Mouse (Mus musculus): ENCODE measurements at regions not wholly inside any gene's neighbourhood (a gene's known extent, or its start where the extent isn't known, plus 50 kb on each side); places are given as distances from the start of the nearest gene placed in this dataset.

GRCm38 (mm10) chr10:34904274-34904673 lies 421.1 kb downstream of the Frk start:
- DNase-seq (ENCODE audit: extremely low read depth): no peak
- in situ Hi-C loops (cut with MboI; ENCODE audit: low pct_ligation_motif_present, low pct_unique_long_range_greater_than_20kb, low sequenced_read_pairs): no loop called here
- no peak overlapping the region for H3K27ac ChIP-seq (ENCODE audit: insufficient read depth, low read depth)
- H3K9ac ChIP-seq (ENCODE audit: insufficient read depth, low read depth): no peak overlapping the region
- H3K4me2 ChIP-seq (ENCODE audit: insufficient read depth, low read depth, poor library complexity, severe bottlenecking): no peak overlapping the region
- no peak overlapping the region for H3K4me3 ChIP-seq (replicated peaks in 1 of 3; ENCODE audit: low read depth in 2 of 3, low read length in 2 of 3, poor library complexity in 1 of 3)
- no peak for TF ChIP-seq E2F4 (IDR thresholded peaks at IDR 0.05; ENCODE audit: insufficient replicate concordance, low read depth, low read length)
- TF ChIP-seq UBTF (IDR thresholded peaks at IDR 0.05; ENCODE audit: low read depth, low read length): no peak
- no peak for TF ChIP-seq MAFK (IDR thresholded peaks at IDR 0.05; ENCODE audit: insufficient replicate concordance, low read length)
- no peak for TF ChIP-seq JUN (IDR thresholded peaks at IDR 0.05; ENCODE audit: insufficient read depth, low read depth, low read length)
- H3K79me2 ChIP-seq (replicated peaks; ENCODE audit: control insufficient read depth, extremely low read depth, insufficient read depth, poor library complexity, severe bottlenecking): no peaks in the 10 kb centered on the region
- H3K4me1 ChIP-seq (ENCODE audit: control insufficient read depth in 1 of 2, insufficient read depth in 2 of 2): no peaks in the 10 kb centered on the region
- no peaks in the 10 kb centered on the region for H3K27me3 ChIP-seq (replicated peaks)
- dilution Hi-C loops (cut with MboI; ENCODE audit: extremely low pct_ligation_motif_present, extremely low pct_unique_long_range_greater_than_20kb, low sequenced_read_pairs): no loop called here
- no peaks in the 10 kb centered on the region for H3K9me3 ChIP-seq (replicated peaks; ENCODE audit: low read length)
- no peaks in the 10 kb centered on the region for H3K36me3 ChIP-seq (replicated peaks in 1 of 2; ENCODE audit: control insufficient read depth in 1 of 2, insufficient read depth in 1 of 2, low read length in 1 of 2)

- TF ChIP-seq KAT2A (IDR thresholded peaks at IDR 0.05; ENCODE audit: insufficient replicate concordance, low read length): no peak
- TF ChIP-seq MYC (IDR thresholded peaks at IDR 0.05; ENCODE audit: low read depth, low read length): no peak
- no peak for TF ChIP-seq E2F4 (IDR thresholded peaks at IDR 0.05; ENCODE audit: insufficient replicate concordance, low read depth, low read length)
- TF ChIP-seq MEF2A (IDR thresholded peaks at IDR 0.05; ENCODE audit: borderline replicate concordance, low read depth, low read length): no peak
- no peak for TF ChIP-seq POLR2AphosphoS2 (IDR thresholded peaks at IDR 0.05; ENCODE audit: low read depth, low read length)
- H3K9ac ChIP-seq (ENCODE audit: insufficient read depth, low read depth): no peak overlapping the region
- H3K4me3 ChIP-seq (replicated peaks in 1 of 3; ENCODE audit: low read depth in 2 of 3, low read length in 2 of 3, poor library complexity in 1 of 3): no peak overlapping the region
- no peaks in the 10 kb centered on the region for H3K79me2 ChIP-seq (replicated peaks; ENCODE audit: control insufficient read depth, extremely low read depth, insufficient read depth, poor library complexity, severe bottlenecking)
- in situ Hi-C loops (cut with MboI; ENCODE audit: low pct_ligation_motif_present, low pct_unique_long_range_greater_than_20kb, low sequenced_read_pairs): no loop called here
- dilution Hi-C loops (cut with MboI; ENCODE audit: extremely low pct_ligation_motif_present, extremely low pct_unique_long_range_greater_than_20kb, low sequenced_read_pairs): no loop called here
- no peak overlapping the region for H3K4me2 ChIP-seq (ENCODE audit: insufficient read depth, low read depth, poor library complexity, severe bottlenecking)
- H3K36me3 ChIP-seq (replicated peaks in 1 of 2; ENCODE audit: control insufficient read depth in 1 of 2, insufficient read depth in 1 of 2, low read length in 1 of 2): no peaks in the 10 kb centered on the region
- H3K4me1 ChIP-seq (ENCODE audit: control insufficient read depth in 1 of 2, insufficient read depth in 2 of 2): no peaks in the 10 kb centered on the region
- no peaks in the 10 kb centered on the region for H3K9me3 ChIP-seq (replicated peaks; ENCODE audit: low read length)
- DNase-seq (ENCODE audit: extremely low read depth): no peak
- H3K27me3 ChIP-seq (replicated peaks): no peaks in the 10 kb centered on the region
- H3K27ac ChIP-seq (ENCODE audit: insufficient read depth, low read depth): no peak overlapping the region
Measured at GRCm38 (mm10) chr10:34904692-34905091, 421.5 kb downstream of the Frk start.

DNA sequence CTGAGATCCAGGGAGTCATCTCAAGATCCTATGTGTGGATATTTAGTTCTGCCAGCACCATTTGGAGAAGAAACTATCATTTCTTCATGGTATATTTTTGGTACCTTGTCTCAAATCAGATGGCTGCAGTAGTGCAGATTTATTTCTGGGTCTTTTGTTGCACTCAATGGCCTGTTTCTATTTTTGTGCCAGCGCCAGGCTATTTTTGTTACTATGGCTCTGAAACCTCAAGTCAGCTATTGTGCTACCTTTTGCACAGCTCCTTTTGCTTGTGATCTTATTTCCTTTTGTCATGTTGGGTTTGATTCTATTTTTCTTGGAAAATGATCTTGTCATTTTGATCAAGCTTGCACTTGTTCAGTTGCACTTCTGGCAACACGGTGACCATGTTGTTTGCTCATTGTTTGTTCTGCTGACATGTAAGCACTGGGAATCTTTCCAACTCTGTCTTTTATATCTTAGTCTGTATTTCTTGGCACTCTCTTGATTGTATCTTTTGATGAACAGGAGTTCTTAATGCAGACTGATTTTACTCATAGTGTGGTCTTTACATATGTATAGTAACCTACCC lies 429.0 kb downstream of the Frk start:
- no peak overlapping the region for H3K4me2 ChIP-seq (ENCODE audit: insufficient read depth, low read depth, poor library complexity, severe bottlenecking)
- H3K36me3 ChIP-seq (replicated peaks in 1 of 2; ENCODE audit: control insufficient read depth in 1 of 2, insufficient read depth in 1 of 2, low read length in 1 of 2): no peaks in the 10 kb centered on the region
- H3K79me2 ChIP-seq (replicated peaks; ENCODE audit: control insufficient read depth, extremely low read depth, insufficient read depth, poor library complexity, severe bottlenecking): no peaks in the 10 kb centered on the region
- no peak for DNase-seq (ENCODE audit: extremely low read depth)
- no peaks in the 10 kb centered on the region for H3K9me3 ChIP-seq (replicated peaks; ENCODE audit: low read length)
- no peak overlapping the region for H3K9ac ChIP-seq (ENCODE audit: insufficient read depth, low read depth)
- in situ Hi-C loops (cut with MboI; ENCODE audit: low pct_ligation_motif_present, low pct_unique_long_range_greater_than_20kb, low sequenced_read_pairs) (no loop called here), dilution Hi-C loops (cut with MboI; ENCODE audit: extremely low pct_ligation_motif_present, extremely low pct_unique_long_range_greater_than_20kb, low sequenced_read_pairs) (no loop called here)
- no peak overlapping the region for H3K4me3 ChIP-seq (replicated peaks in 1 of 3; ENCODE audit: low read depth in 2 of 3, low read length in 2 of 3, poor library complexity in 1 of 3)
- H3K4me1 ChIP-seq (ENCODE audit: control insufficient read depth in 1 of 2, insufficient read depth in 2 of 2): no peaks in the 10 kb centered on the region
- H3K27me3 ChIP-seq (replicated peaks): no peaks in the 10 kb centered on the region
- H3K27ac ChIP-seq (ENCODE audit: insufficient read depth, low read depth): no peak overlapping the region
- TF ChIP-seq SMC3 (IDR thresholded peaks at IDR 0.05; ENCODE audit: low read depth, low read length) (no peak), RCOR1 (conservative IDR thresholded peaks at IDR 0.05; ENCODE audit: low read depth, low read length) (no peak), POLR2AphosphoS2 (IDR thresholded peaks at IDR 0.05; ENCODE audit: low read depth, low read length) (no peak), PAX5 (IDR thresholded peaks at IDR 0.05; ENCODE audit: low read length) (no peak), MAX (IDR thresholded peaks at IDR 0.05; ENCODE audit: low read length) (no peak), UBTF (IDR thresholded peaks at IDR 0.05; ENCODE audit: low read depth, low read length) (no peak), KAT2A (IDR thresholded peaks at IDR 0.05; ENCODE audit: insufficient replicate concordance, low read length) (no peak), CHD1 (IDR thresholded peaks at IDR 0.05; ENCODE audit: low read depth, low read length) (no peak), POLR2A (IDR thresholded peaks at IDR 0.05; ENCODE audit: low read depth, low read length) (no peak), EP300 (IDR thresholded peaks at IDR 0.05; ENCODE audit: low read length) (no peak), GABPA (IDR thresholded peaks at IDR 0.05; ENCODE audit: insufficient replicate concordance, low read depth, low read length) (no peak), CHD2 (IDR thresholded peaks at IDR 0.05; ENCODE audit: low read length) (no peak), MEF2A (IDR thresholded peaks at IDR 0.05; ENCODE audit: borderline replicate concordance, low read depth, low read length) (no peak), ZC3H11A (IDR thresholded peaks at IDR 0.05; ENCODE audit: low read depth, low read length) (no peak), ETS1 (conservative IDR thresholded peaks at IDR 0.05; ENCODE audit: low read depth, low read length) (no peak)

Data from CH12.LX (cell line).